ENCODE assay signal across 15 mouse cellular contexts in genomic region chr6:7600228-7600627, GRCm38 (mm10). TPM values are rescaled to one million over a fixed set of nuclear protein-coding genes. Genes with fewer than 3 reads are reported as not detected.
DNase-seq lines count a peak whose midpoint lies in the region; ATAC-seq lines count a peak whose summit lies in the region.
"Had no signal": no experiment of that assay in that cellular context is flagged by ENCODE, and none has a peak within 500 bp of the region (broad histone marks: within the 10 kb centered on the region; RNA-seq: fewer than 3 reads in every experiment).

No protein-coding gene starts in this region.

- DNase-seq in frontal cortex, postnatal 14 days (ENCODE audit: low spot score in 2 of 2): no peak
- DNase-seq in midbrain, embryonic 14.5 days: peak; percentile 43
- DNase-seq in midbrain, embryonic 11.5 days (ENCODE audit: low spot score, missing footprints): no peak
- DNase-seq in embryo, embryonic 10.5 days (ENCODE audit: low spot score): peak; percentile 19
- DNase-seq in layer of hippocampus, postnatal 36 days: no peak
- DNase-seq in right cerebral cortex, postnatal 14 days: no peak
- DNase-seq: cerebellum, adult 9-10 months; kidney, postnatal 25 days; lung, adult 18-20 months; thymus, postnatal 36 days had no signal

- H3K36me3 ChIP-seq in midbrain, embryonic 14.5 days (ENCODE audit: control insufficient read depth, insufficient read depth, low read length): no peaks in the 10 kb centered on the region
- no peaks in the 10 kb centered on the region for H3K36me3 ChIP-seq in midbrain, embryonic 11.5 days (ENCODE audit: control insufficient read depth, insufficient read depth, low read length)
- no peaks in the 10 kb centered on the region for H3K36me3 ChIP-seq in kidney, embryonic 15.5 days
- H3K36me3 ChIP-seq: midbrain, embryonic 15.5 days had no signal

- 70% methylated on average over 2 of the region's 2 CpGs for WGBS in midbrain, embryonic 14.5 days
- WGBS in midbrain, embryonic 11.5 days: 62% methylated on average over 2 of the region's 2 CpGs
- WGBS in kidney, embryonic 15.5 days: 60% methylated on average over 2 of the region's 2 CpGs

- no peaks in the 10 kb centered on the region for H3K27me3 ChIP-seq in midbrain, embryonic 14.5 days (ENCODE audit: control insufficient read depth, insufficient read depth, low read length)
- H3K27me3 ChIP-seq in midbrain, embryonic 11.5 days (ENCODE audit: control insufficient read depth, insufficient read depth, low read length): no peaks in the 10 kb centered on the region
- H3K27me3 ChIP-seq in kidney, embryonic 15.5 days: no peaks in the 10 kb centered on the region
- H3K27me3 ChIP-seq: midbrain, embryonic 15.5 days had no signal

- H3K4me3 ChIP-seq in midbrain, embryonic 14.5 days (replicated peaks; ENCODE audit: low read depth, low read length): no peak overlapping the region
- no peak overlapping the region for H3K4me3 ChIP-seq in midbrain, embryonic 11.5 days (ENCODE audit: low read depth, low read length)
- no peak overlapping the region for H3K4me3 ChIP-seq in kidney, embryonic 15.5 days (replicated peaks)
- H3K4me3 ChIP-seq: midbrain, embryonic 15.5 days had no signal

- H3K9ac ChIP-seq in midbrain, embryonic 14.5 days (replicated peaks; ENCODE audit: low read length): no peak overlapping the region
- H3K9ac ChIP-seq in midbrain, embryonic 11.5 days (ENCODE audit: low read length): no peak overlapping the region
- no peak overlapping the region for H3K9ac ChIP-seq in kidney, embryonic 15.5 days
- H3K9ac ChIP-seq: midbrain, embryonic 15.5 days had no signal

- peak; percentile 64 for ATAC-seq in frontal cortex, adult (ENCODE audit: low TSS enrichment)
- no peak for ATAC-seq in midbrain, embryonic 14.5 days (ENCODE audit: low FRiP score, low TSS enrichment)
- ATAC-seq in midbrain, embryonic 11.5 days (ENCODE audit: low FRiP score): no peak
- no peak for ATAC-seq in kidney, embryonic 15.5 days (replicated peaks; ENCODE audit: low FRiP score)
- ATAC-seq: CD4-positive, CD25-positive, alpha-beta regulatory T cell, adult 4 months; midbrain, embryonic 15.5 days had no signal

- H3K4me2 ChIP-seq in midbrain, embryonic 14.5 days (ENCODE audit: low read length): no peak overlapping the region
- no peak overlapping the region for H3K4me2 ChIP-seq in midbrain, embryonic 11.5 days
- no peak overlapping the region for H3K4me2 ChIP-seq in kidney, embryonic 15.5 days
- H3K4me2 ChIP-seq: midbrain, embryonic 15.5 days had no signal

- H3K9me3 ChIP-seq in midbrain, embryonic 14.5 days (ENCODE audit: control insufficient read depth, low read length): no peaks in the 10 kb centered on the region
- H3K9me3 ChIP-seq in midbrain, embryonic 11.5 days (ENCODE audit: control insufficient read depth, low read length): no peaks in the 10 kb centered on the region
- H3K9me3 ChIP-seq in kidney, embryonic 15.5 days (replicated peaks): no peaks in the 10 kb centered on the region
- H3K9me3 ChIP-seq: midbrain, embryonic 15.5 days had no signal

- H3K4me1 ChIP-seq in midbrain, embryonic 14.5 days (ENCODE audit: control insufficient read depth, insufficient read depth, low read length): no peaks in the 10 kb centered on the region
- no peaks in the 10 kb centered on the region for H3K4me1 ChIP-seq in midbrain, embryonic 11.5 days (ENCODE audit: control insufficient read depth, insufficient read depth, low read length)
- no peaks in the 10 kb centered on the region for H3K4me1 ChIP-seq in kidney, embryonic 15.5 days
- H3K4me1 ChIP-seq: midbrain, embryonic 15.5 days had no signal

- H3K27ac ChIP-seq in midbrain, embryonic 14.5 days (replicated peaks; ENCODE audit: low read depth, low read length): no peak overlapping the region
- H3K27ac ChIP-seq in midbrain, embryonic 11.5 days (ENCODE audit: low read depth, low read length): no peak overlapping the region
- H3K27ac ChIP-seq in kidney, embryonic 15.5 days: no peak overlapping the region
- H3K27ac ChIP-seq: midbrain, embryonic 15.5 days had no signal

RNA-seq across cellular contexts. Expression of gene Tac1, which starts 45.5 kb away (rescaled TPM):
- 94.9 and 114 TPM in 2 replicates for polyA plus RNA-seq in midbrain, embryonic 14.5 days (2014; fragmentation: Nextera tagmentation; extraction: Ambion mirVana)
- 14.9 and 16.8 TPM in 2 replicates for polyA plus RNA-seq in midbrain, embryonic 11.5 days (2014; fragmentation: Nextera tagmentation; extraction: Ambion mirVana)
- 10 to 100 TPM in 1 of 2 experiments, 1 to 10 TPM in 1; 8.8 to 10.8 TPM for total RNA-seq in layer of hippocampus, postnatal 36 days (2021)
- 0.24 and 0.49 TPM in 2 replicates for polyA plus RNA-seq in kidney, embryonic 15.5 days (2015; fragmentation: Nextera tagmentation; extraction: Ambion mirVana)
- total RNA-seq: adrenal gland, adult 18-20 months had no signal
- polyA plus RNA-seq: CD4-positive, CD25-positive, alpha-beta regulatory T cell, adult 4 months had no signal

Comparison
In these comparisons a context has a peak if more than half of its experiments do, and no peak if none do; other contexts are left out.
1. DNase-seq: peak in midbrain, embryonic 14.5 days (single experiment) and embryo, embryonic 10.5 days (single experiment); none in frontal cortex, postnatal 14 days (0 of 2), midbrain, embryonic 11.5 days (single experiment), layer of hippocampus, postnatal 36 days (0 of 2) and right cerebral cortex, postnatal 14 days (single experiment).
2. RNA of gene Tac1, which starts 45.5 kb away (polyA plus RNA-seq): 94.9 to 114 TPM in midbrain, embryonic 14.5 days and 14.9 to 16.8 TPM in midbrain, embryonic 11.5 days; 0.24 to 0.49 TPM in kidney, embryonic 15.5 days; every median in the first group is over 10 times any median in the second.